Mouse (Mus musculus) right cerebral cortex, postnatal 10 days (tissue): ENCODE data around the gene Tspan32.
A peak's percentile ranks its signal among the peaks of the same experiment; 100 is the strongest.

Experiments used
- DNase-seq, 2 experiments: peaks; one replicate each; pipeline ENCODE4 v3.0.0; 2021; ENCODE audit warnings: low spot score in 2 of 2

Gene Tspan32

GRCm38 (mm10) chr7:143053961-143054611 is 49.2 kb downstream of the Tspan32 start:
- DNase-seq: no peak

GRCm38 (mm10) chr7:143054612-143054965 is 49.7 kb downstream of the Tspan32 start:
- no peak for DNase-seq

- DNase-seq: no peak
These were observed 50.2 kb downstream of the Tspan32 start for GRCm38 (mm10) chr7:143055001-143055400.

GRCm38 (mm10) chr7:143055499-143056186 is 50.8 kb downstream of the Tspan32 start:
- DNase-seq: peak in 1 of 2 experiments; percentile 63

GRCm38 (mm10) chr7:143057023-143057422 is 52.2 kb downstream of the Tspan32 start:
- no peak for DNase-seq

GRCm38 (mm10) chr7:143057667-143058220 is 52.9 kb downstream of the Tspan32 start:
- DNase-seq: no peak

GRCm38 (mm10) chr7:143058221-143058697 is 53.4 kb downstream of the Tspan32 start:
- DNase-seq: no peak

GRCm38 (mm10) chr7:143059202-143059870 is 54.5 kb downstream of the Tspan32 start:
- peak; percentile 75 to 78 for DNase-seq

- no peak for DNase-seq
These were observed 57.9 kb downstream of the Tspan32 start for GRCm38 (mm10) chr7:143062704-143063103.

GRCm38 (mm10) chr7:143064226-143064625 is 59.4 kb downstream of the Tspan32 start:
- peak; percentile 80 to 83 for DNase-seq

GRCm38 (mm10) chr7:143065692-143066091 is 60.8 kb downstream of the Tspan32 start:
- no peak for DNase-seq

GRCm38 (mm10) chr7:143067469-143067868 is 62.6 kb downstream of the Tspan32 start:
- no peak for DNase-seq

GRCm38 (mm10) chr7:143067897-143068296 is 63.1 kb downstream of the Tspan32 start:
- no peak for DNase-seq

GRCm38 (mm10) chr7:143068316-143068881 is 63.6 kb downstream of the Tspan32 start:
- peak; percentile 73 to 80 for DNase-seq

- DNase-seq: peak; percentile 99 to 100
These were observed 64.2 kb downstream of the Tspan32 start, which contains the start of gene Tssc4 for GRCm38 (mm10) chr7:143068882-143069591. TSS of gene Tssc4 (plus strand) at chr7:143069249.
